Mouse (Mus musculus) kidney, adult 11 months (tissue): ENCODE data around the gene Nod2.
A peak's percentile ranks its signal among the peaks of the same experiment; 100 is the strongest.

Experiments used
- DNase-seq: peaks from one replicate; pipeline ENCODE4 v3.0.0; 2022

Nod2 gene

DNA sequence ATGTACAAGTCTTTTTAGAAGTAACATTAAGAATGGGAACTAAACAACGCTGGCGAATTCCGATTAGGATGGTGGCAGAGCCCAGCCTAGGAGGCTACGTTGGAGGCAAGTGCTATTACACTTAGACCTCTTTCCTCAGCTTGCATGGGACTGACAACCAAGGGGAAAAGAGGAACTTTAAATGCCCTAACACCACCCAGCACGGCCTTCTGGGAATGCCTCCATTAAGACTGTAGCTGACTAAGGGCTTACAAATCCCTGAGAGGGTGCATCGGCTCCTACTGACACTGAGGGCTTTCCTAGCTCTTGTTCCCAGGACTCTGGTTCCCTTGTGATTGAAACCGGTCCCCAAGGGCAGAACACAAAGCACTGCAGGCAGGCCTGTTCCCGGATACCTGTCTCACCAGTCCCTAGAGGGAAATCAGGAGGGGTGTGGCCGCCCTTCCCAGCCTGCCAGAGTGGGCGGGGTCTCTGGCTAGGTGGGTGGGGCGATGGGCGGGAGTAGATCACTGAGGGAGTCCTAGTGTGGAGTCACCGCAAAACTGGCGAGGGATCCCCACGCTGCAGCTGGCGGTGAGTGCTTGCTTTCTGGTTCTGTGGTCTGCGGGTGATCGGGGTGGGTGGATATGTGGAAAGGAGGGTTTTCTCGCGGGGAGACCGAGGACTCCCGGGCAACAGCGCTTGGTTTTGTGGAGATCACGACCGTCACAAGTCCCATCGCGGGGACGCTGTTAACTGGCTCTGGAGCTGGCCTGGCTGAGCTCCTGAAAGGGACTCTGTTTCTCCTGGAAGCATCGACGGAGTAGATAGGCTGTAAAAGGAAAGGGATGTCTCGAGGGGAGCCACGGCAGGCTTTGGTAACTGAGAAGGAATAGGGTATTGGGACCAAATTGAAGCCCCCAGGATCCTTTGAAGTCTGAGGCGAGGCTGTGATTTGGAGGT, at the start of gene Nod2:
Nod2 (plus strand) TSS at position 479 of the 942 bp plus-strand sequence.
- peak; percentile 91 for DNase-seq

DNA sequence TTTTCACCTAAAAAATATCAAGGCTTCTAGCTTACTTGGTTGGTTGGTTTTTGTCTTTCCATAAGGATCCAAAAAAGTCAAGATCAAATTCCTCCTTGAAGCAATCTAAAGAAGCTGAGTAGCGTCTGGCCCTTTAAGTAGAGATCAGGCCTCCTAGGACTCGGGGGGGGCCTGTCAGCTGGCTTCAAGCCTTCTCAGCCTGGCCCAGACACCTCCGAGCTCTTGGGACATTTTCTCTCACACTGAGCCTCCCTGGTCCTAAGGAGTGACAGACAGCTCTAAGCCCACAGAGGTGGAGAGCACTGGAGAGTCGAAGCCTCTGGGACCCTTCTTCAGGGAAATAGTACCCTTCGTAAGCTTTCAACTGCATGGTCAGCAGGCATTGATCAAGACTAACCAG, 48.5 kb upstream of the Nod2 start:
- DNase-seq: no peak

DNA sequence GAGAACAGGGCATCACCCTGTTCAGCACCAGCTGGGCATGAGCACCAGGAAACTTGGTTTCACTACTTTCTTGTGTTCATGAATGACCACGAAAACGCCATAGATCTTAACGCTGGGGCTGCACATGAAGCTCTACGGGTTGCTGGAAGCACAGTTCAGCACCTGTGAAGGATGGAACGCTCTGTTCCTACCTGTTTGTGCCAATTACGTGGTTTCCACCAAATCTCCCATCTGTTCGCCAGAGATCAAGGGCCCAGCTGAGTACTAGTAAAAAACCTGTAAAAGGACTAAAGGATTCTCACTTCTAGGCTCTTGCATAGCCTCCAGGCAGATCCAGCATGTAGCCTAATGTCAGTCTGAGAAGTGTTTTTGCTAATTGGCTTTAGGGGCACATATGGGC, 47.6 kb upstream of the Nod2 start:
- no peak for DNase-seq

DNA sequence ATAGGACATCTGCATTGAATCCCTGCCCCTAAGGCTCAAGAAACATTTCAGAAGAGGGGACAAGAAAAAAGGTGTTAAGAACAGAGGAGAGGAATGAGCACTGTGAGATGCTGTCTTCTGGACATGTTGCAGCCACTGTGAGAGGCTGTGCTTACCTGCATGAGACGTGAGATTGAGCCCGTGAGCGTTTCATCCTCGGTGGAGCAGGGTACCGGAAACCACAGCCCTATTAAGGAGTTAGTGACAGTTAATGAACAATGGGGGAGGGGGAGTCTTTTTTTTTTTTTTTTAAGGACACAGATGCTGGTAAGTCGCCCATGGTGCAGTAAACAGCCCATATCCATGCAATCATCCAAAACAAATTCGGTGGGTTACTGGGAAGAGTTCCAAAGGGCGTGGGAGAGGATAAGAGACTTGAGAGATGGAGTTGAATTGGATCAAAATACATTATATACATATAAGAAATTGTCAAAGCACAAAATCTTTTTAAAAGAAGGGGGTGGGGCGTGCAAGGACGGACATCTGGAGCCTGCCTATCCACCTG, 43.6 kb upstream of the Nod2 start:
- no peak for DNase-seq

DNA sequence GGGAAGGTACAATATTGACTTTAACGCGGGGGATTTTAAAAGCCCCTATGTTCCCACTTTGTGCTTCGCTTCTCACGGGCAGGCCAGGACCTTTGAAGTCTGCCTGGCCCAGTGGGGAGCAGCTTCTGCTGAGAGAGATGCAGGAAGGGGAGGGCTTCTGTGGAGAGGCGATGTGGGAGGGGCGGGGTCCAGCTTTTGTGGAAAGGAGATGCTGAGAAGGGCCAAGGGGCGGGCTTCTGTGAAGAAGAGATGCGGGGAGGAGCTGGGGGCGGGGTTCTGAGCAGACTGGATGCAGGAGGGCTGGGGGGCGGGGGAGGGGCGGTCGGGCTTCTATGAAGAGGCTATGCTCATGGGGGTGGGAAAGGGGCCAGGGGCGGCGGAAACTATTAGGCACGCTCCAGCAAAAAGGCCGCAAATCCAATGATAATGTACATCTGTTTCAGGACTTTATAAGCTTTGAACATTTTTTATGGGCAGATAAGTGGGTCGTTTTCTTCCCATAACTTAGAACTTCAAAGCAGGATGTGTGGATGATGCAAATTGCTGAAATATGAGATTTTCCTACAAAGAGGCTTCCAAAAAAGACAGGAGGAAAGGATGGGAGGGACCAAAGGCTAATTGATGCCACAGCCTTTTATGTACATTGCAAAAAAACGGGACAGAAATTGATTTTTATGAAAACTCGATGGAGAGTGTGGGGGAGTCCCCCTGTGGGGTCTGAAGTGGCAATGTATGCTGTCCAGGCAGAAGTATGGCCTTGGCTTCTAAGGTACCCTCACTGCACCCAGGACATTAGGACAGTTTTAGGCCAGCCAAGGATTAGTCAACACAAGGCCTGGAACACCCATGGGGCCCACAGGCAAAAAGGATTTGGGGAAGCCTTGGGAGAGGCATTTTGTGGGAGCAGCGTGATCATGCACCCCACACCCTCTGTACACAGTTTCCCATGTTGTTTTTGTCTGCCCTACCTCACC, 42.8 kb upstream of the Nod2 start:
- peak; percentile 24 for DNase-seq

DNA sequence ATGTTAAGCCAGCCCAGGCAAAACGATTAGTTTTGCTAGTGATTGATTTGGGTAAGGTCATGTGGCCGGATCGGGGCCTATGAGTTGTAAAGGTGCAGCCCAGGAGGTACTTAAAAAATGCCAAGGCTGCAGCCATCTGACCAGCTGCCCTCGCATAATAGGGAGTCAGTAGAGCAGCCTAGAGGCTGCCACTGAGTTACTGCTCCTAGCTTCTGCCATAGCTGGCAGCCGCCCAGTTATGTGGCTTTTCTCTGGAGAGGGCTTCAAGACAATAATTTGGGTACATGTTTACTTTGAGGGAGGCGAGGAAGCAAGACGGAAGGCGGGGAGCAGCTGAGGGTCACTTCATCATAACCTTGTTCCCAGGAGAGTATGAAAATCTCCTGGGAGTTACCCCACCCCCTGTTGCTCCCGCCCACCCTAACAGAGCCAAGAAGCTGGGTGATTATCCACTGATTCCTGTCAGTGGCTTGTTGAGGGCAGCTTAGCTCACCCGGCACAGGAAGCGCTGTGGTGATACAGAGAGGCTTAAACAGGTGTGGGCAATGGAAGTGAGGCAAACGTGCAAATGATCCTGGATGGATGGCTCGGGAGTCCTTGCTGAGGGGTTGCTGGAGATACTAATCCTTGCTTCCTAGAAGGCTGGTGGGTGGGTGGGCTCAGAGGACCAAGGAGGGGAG, 41.6 kb upstream of the Nod2 start:
- peak; percentile 10 for DNase-seq

DNA sequence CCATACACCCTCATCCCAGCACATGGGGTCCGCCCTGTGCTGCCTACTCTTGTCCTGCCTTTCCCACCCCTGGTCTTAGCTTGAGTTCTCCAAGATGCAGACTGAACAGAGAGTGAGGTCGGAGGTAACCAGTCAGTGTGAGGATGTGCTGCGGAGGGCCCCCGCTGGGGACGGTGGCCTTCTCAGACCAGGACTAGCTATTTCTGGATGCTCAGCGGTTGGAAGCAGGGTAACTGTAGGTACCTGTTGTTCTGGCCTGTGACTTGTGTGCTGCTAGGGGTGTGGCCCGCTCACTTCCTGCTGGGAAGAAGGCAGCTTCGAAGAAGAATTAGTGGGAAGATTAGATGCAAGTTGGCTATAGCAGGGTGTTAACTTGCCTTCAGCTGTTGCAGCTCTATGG, 38.1 kb upstream of the Nod2 start:
- no peak for DNase-seq

DNA sequence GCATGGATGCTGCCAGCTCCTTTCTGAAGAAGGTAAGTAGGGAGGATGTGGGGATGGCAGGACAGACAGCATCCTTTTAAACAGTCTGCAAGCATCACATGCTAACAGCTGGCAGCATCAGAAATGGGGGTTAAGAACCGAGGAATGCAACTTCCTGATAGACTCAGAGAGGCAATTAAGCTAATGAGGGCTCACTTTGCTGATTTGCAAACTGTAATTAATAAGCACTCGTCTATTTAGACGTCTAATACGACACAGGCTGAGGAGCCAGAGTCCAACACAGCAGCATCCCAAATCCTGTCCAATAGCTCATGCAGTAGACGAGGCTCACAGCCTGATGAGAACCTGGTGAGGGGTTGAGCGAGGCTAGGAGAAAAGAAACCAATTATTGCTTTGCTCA, 36.8 kb upstream of the Nod2 start:
- DNase-seq: no peak

DNA sequence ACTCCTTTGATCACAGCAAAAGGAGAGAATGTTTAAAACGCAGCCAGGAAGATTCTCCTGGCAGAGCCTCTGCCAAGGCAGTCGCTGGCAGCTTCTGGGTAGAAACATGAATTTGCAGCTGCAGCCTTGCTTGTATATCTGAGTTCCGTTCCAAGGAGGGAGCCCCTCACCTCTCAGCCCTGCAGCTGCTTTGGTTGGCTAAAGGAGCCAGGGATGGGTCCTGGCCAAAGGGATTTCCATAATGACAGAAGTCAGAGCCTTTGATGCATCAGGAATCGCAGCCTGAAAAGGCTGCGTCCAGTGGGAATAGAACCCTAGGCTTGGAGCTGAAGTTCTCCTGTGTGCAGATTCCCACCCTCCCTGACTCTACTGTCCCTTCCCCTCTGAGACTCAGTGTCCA, 32.1 kb upstream of the Nod2 start:
- DNase-seq: no peak

GRCm38 (mm10) chr8:88618612-88619011, 28.5 kb upstream of the Nod2 start:
- DNase-seq: no peak

DNA sequence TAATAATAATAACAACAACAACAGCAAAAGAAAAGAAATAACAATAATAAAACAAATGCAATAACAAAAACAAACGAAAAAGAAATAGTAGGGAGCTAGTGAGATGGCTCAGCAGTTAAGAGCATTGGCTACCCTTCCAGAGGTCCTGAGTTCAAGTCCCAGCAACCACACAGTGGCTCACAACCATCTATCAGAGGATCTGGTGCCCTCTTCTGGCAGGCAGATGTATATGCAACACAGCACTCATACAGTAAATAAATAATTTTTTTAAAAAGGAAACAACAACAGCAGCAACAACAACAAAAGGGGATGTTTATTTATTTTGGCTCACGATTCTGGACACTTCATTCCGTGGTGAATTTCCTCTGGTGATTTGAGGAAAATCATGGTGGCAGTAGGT, 27.6 kb upstream of the Nod2 start:
- DNase-seq: no peak

GRCm38 (mm10) chr8:88620931-88621330, 26.2 kb upstream of the Nod2 start:
- DNase-seq: no peak

DNA sequence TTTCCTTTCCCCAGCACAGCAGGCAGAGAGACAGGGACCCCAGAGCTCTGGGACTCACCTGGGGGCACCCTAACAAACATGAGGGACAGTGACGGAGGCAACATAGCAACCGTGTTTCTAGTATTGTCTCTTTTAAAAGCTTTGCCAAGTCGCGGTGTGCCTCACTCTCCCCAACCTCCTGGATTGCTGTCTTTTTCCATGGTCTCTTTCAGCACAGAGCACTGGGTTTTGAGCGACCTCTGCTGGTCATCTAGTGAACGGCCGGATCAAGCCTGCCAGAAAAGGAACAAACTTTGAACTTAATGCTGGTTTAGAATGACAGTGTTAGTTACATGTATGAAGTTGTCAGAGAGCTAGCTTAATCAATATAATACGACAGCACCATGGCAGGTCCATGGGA, 25.7 kb upstream of the Nod2 start:
- DNase-seq: peak; percentile 47

- DNase-seq: no peak
These were observed 23.8 kb upstream of the Nod2 start for GRCm38 (mm10) chr8:88623351-88623750.

GRCm38 (mm10) chr8:88624276-88624675, 22.8 kb upstream of the Nod2 start:
- no peak for DNase-seq

GRCm38 (mm10) chr8:88626433-88626832, 20.7 kb upstream of the Nod2 start:
- no peak for DNase-seq

DNA sequence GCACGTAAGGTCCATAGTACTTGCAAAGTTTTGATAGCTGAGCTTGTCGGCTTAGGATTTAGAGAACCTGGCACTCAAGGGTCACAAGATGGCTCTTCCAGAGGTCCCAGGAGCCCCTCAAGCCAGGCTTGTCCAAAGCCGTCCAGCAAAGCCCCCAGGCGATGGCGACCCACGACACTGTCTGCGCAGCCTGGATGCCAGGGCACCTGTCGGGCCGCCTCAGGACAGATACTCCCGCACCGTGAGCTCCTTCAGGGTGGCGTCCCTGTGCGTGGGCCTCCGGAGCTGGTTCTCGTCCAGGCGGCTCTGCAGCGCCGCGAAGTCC, 20.2 kb upstream of the Nod2 start:
- no peak for DNase-seq

GRCm38 (mm10) chr8:88627265-88627991, 19.7 kb upstream of the Nod2 start:
- peak; percentile 62 for DNase-seq

DNA sequence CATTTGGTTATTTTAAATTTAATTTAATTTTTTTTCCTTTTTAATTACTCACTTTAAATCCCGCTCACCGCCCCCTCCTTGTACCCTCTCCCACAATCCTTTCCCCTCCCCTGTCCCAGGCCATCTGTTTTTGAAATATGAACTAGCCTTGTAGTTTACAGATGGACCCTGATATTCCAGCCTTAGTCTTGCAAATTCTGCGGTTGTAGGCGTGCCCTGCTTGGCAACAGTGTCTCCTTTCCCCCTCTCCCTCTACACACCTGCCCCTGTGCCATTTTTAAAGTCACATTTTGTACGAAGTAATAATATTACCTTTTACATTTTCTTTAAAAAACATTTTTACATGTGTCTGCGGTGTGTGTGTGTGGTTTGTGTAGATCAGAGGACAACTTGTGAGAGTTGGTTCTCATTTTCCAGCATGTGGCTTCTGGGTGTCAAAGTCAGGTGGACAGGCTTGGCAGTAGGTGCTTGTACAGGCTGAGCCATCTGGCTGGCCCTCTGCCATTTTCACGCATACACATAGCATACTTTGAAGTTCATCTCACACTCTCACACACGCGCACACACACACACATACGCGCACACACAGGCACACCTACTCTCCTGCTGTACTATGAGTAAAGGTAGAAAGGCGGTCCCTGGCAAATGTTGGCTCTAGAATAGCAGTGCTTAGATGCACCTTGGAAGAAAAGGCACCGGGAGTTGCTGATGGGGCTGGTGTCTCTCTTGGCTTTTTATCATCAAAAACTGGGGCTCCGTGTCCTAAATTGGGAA, 18.9 kb upstream of the Nod2 start:
- DNase-seq: no peak

DNA sequence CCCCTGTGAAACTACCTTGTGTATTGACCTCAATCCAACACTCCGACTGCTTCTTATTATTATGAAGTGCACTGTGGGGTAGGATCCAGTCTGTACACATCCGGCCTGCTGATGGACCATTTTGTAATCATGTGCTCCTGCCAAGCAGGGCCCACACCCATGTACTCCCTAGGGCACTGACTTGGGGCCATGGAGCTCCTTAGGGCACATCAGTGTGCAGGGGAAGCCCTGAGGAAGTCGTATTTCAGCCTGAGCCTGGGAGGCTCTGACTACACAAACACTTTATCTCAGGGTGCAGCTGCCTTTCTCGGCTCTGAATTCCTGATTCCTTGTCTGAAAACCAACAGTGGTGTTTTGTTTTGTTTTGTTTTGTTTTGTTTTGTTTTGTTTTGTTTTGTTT, 16.9 kb upstream of the Nod2 start:
- peak; percentile 56 for DNase-seq

DNA sequence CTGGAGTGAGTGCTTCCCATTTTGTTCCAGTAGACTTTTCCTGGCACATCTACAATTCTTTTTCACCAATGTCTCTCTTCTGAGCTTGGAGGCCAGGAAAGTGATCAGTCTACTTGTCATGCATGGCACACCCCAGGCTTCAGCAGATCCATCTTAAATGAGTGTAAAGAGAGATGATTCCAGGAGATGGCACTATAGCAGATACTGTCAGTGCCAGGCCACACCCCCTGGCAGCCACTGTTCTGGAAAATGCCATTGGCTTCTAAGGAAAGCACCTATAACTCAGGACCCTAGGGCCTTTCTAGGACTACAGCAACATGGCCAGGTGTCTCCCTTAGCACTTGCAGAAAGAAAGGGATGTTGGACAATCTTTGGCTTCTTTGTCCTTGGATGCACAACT, 16.0 kb upstream of the Nod2 start:
- peak; percentile 44 for DNase-seq
